Mouse (Mus musculus) midbrain, embryonic 12.5 days (tissue): ENCODE results near the gene Trim12a. TPM values are rescaled to one million over a fixed set of nuclear protein-coding genes. Genes with fewer than 3 reads are reported as not detected.
"Not testable (repeated sequence)": the region's sequence is repeated elsewhere in the genome, so short reads cannot be mapped to it uniquely, and the experiment has no call there.

Source experiments
- ATAC-seq: fragments of 200-750 bp; cut with Nextera tagmentation; 2 replicates; pipeline ENCODE4 v1.8.0; 2017; ENCODE audit warnings: low read depth, moderate TSS enrichment, moderate library complexity; ENCODE audit not compliant: low FRiP score
- H3K27ac ChIP-seq: fragments of 300-500 bp; sonication (generic); replicated peaks from 2 replicates; pipeline ENCODE4 v1.5.1; 2016; ENCODE audit warnings: mild to moderate bottlenecking
- H3K27me3 ChIP-seq: fragments of 300-500 bp; sonication (generic); 2 replicates; pipeline ENCODE4 v1.6.1; 2016; ENCODE audit warnings: mild to moderate bottlenecking
- H3K36me3 ChIP-seq: fragments of 300-500 bp; sonication (generic); 2 replicates; pipeline ENCODE4 v1.6.1; 2016
- H3K4me1 ChIP-seq: fragments of 300-500 bp; sonication (generic); 2 replicates; pipeline ENCODE4 v1.6.1; 2016
- H3K4me2 ChIP-seq: fragments of 300-500 bp; sonication (generic); replicated peaks from 2 replicates; pipeline ENCODE4 v1.6.1; 2016; ENCODE audit warnings: mild to moderate bottlenecking, moderate library complexity
- H3K4me3 ChIP-seq: fragments of 300-500 bp; sonication (generic); 2 replicates; pipeline ENCODE4 v1.5.1; 2016; ENCODE audit warnings: mild to moderate bottlenecking
- H3K9ac ChIP-seq: fragments of 300-500 bp; sonication (generic); replicated peaks from 2 replicates; pipeline ENCODE4 v1.6.1; 2016; ENCODE audit warnings: mild to moderate bottlenecking, moderate library complexity
- H3K9me3 ChIP-seq: fragments of 300-500 bp; sonication (generic); 2 replicates; pipeline ENCODE4 v1.6.1; 2016; ENCODE audit warnings: mild to moderate bottlenecking
- WGBS: fragments of 180-500 bp; shearing (Covaris S2); methylation state at CpG from one replicate; pipeline ENCODE4 v1.1.7; 2016; 5-methylcytosine and 5-hydroxymethylcytosine counted together
- polyA plus RNA-seq: library from polyadenylated mRNA; unstranded; fragments of >200 nt; fragmentation: Nextera tagmentation; extraction: Ambion mirVana; gene quantifications from 2 replicates; pipeline ENCODE4 v1.2.1, GENCODE M21; 2016

Trim12a gene
- 2.7 and 2.8 TPM in 2 replicates for polyA plus RNA-seq

GRCm38 (mm10) chr7:104315369-104316080 is at the start of gene Trim12a:
Trim12a (minus strand) TSS chr7:104315466.
- Histone ChIP-seq H3K4me2 (peak within 1 kb of the TSS; percentile 35), H3K4me3 (peak within 1 kb of the TSS; percentile 13)
- WGBS = 29% methylated on average over 4 of the region's 4 CpGs
- H3K36me3 ChIP-seq, H3K27ac ChIP-seq, H3K9me3 ChIP-seq, H3K27me3 ChIP-seq, H3K9ac ChIP-seq, H3K4me1 ChIP-seq: not testable (repeated sequence)
- ATAC-seq = peak; percentile 62; the same call in 1 of the 2 replicates

- Histone ChIP-seq H3K27ac (no peak overlapping the region), H3K27me3 (no peaks in the 10 kb centered on the region), H3K4me1 (0 out of 2 replicates have a peak, but pooled peaks cover 2% of the 10 kb centered on the region), H3K4me3 (no peak overlapping the region), H3K36me3 (no peaks in the 10 kb centered on the region), H3K4me2 (no peak overlapping the region; the same call in 1 of the 2 replicates), H3K9me3 (no peaks in the 10 kb centered on the region), H3K9ac (no peak overlapping the region)
- WGBS = 90% methylated on average over 2 of the region's 2 CpGs
- 0 out of 2 replicates have a peak, but pooled peaks have one; percentile 8 for ATAC-seq
Measured at GRCm38 (mm10) chr7:104353600-104353967, 38.3 kb upstream of the Trim12a start.

GRCm38 (mm10) chr7:104352717-104353599 is 37.7 kb upstream of the Trim12a start, which contains the start of gene Trim12c:
Trim12c (minus strand) TSS chr7:104353362.
- Histone ChIP-seq H3K27ac (no peak within 1 kb of the TSS), H3K4me3 (peak within 1 kb of the TSS; percentile 29), H3K36me3 (no peaks in the 10 kb centered on the region), H3K9ac (no peak within 1 kb of the TSS), H3K4me1 (0 out of 2 replicates have a peak, but pooled peaks cover 2% of the 10 kb centered on the region), H3K27me3 (no peaks in the 10 kb centered on the region), H3K4me2 (peak within 1 kb of the TSS; percentile 40), H3K9me3 (no peaks in the 10 kb centered on the region)
- 9% methylated on average over 14 of the region's 14 CpGs for WGBS
- peak; percentile 93 for ATAC-seq

GRCm38 (mm10) chr7:104348043-104348442 is 32.8 kb upstream of the Trim12a start:
- 87% methylated on average over 4 of the region's 4 CpGs for WGBS
- H3K4me2 ChIP-seq = not testable (repeated sequence)

GRCm38 (mm10) chr7:104340744-104341143 is 25.5 kb upstream of the Trim12a start:
- 83% methylated on average over 4 of the region's 4 CpGs for WGBS
- H3K9me3 ChIP-seq, H3K27ac ChIP-seq, H3K9ac ChIP-seq, ATAC-seq, H3K4me2 ChIP-seq, H3K36me3 ChIP-seq, H3K4me3 ChIP-seq, H3K27me3 ChIP-seq, H3K4me1 ChIP-seq: not testable (repeated sequence)

More at GRCm38 (mm10) chr7:104348043-104348442, 32.8 kb upstream of the Trim12a start:
- not testable (repeated sequence) for H3K4me1 ChIP-seq, ATAC-seq, H3K9me3 ChIP-seq, H3K4me3 ChIP-seq, H3K27me3 ChIP-seq, H3K9ac ChIP-seq, H3K27ac ChIP-seq, H3K36me3 ChIP-seq

- not testable (repeated sequence) for H3K4me3 ChIP-seq, H3K27ac ChIP-seq, H3K36me3 ChIP-seq, ATAC-seq, H3K27me3 ChIP-seq, H3K9me3 ChIP-seq, H3K4me1 ChIP-seq, H3K9ac ChIP-seq, H3K4me2 ChIP-seq
- WGBS = 88% methylated on average over 3 of the region's 3 CpGs
Measured at GRCm38 (mm10) chr7:104335547-104335946, 20.3 kb upstream of the Trim12a start.

- WGBS = 95% methylated on average over 2 of the region's 2 CpGs
- H3K36me3 ChIP-seq = not testable (repeated sequence)
Measured at GRCm38 (mm10) chr7:104329171-104329570, 13.9 kb upstream of the Trim12a start, which contains the start of gene Trim34b. Trim34b (plus strand) TSS chr7:104329471.

GRCm38 (mm10) chr7:104322028-104322427 is 6.8 kb upstream of the Trim12a start:
- Histone ChIP-seq H3K9ac (no peak overlapping the region), H3K27me3 (no peaks in the 10 kb centered on the region), H3K4me3 (no peak overlapping the region), H3K9me3 (no peaks in the 10 kb centered on the region), H3K4me2 (no peak overlapping the region), H3K36me3 (no peaks in the 10 kb centered on the region), H3K27ac (no peak overlapping the region), H3K4me1 (no peaks in the 10 kb centered on the region)
- 91% methylated on average over 9 of the region's 9 CpGs for WGBS
- ATAC-seq = no peak

More at GRCm38 (mm10) chr7:104329171-104329570, 13.9 kb upstream of the Trim12a start, which contains the start of gene Trim34b:
- not testable (repeated sequence) for ATAC-seq, H3K9me3 ChIP-seq, H3K27ac ChIP-seq, H3K4me2 ChIP-seq, H3K4me3 ChIP-seq, H3K27me3 ChIP-seq, H3K9ac ChIP-seq, H3K4me1 ChIP-seq

GRCm38 (mm10) chr7:104314796-104315353 is 391 bp downstream of the Trim12a start:
- H3K9ac ChIP-seq = no peak overlapping the region
- H3K4me3 ChIP-seq = peak overlapping the region; percentile 13
- no peak for ATAC-seq
- 17% methylated on average over 15 of the region's 15 CpGs for WGBS
- H3K27me3 ChIP-seq = no peaks in the 10 kb centered on the region
- peak overlapping the region; percentile 35 for H3K4me2 ChIP-seq
- no peaks in the 10 kb centered on the region for H3K4me1 ChIP-seq
- H3K9me3 ChIP-seq = no peaks in the 10 kb centered on the region
- H3K36me3 ChIP-seq = no peaks in the 10 kb centered on the region
- no peak overlapping the region for H3K27ac ChIP-seq

GRCm38 (mm10) chr7:104291638-104292400 is 23.4 kb downstream of the Trim12a start:
- H3K4me1 ChIP-seq = no peaks in the 10 kb centered on the region
- H3K4me3 ChIP-seq = no peak overlapping the region
- ATAC-seq = no peak
- 88% methylated on average over 5 of the region's 5 CpGs for WGBS
- no peaks in the 10 kb centered on the region for H3K27me3 ChIP-seq
- H3K36me3 ChIP-seq = no peaks in the 10 kb centered on the region
- no peak overlapping the region for H3K27ac ChIP-seq
- no peak overlapping the region for H3K4me2 ChIP-seq
- no peaks in the 10 kb centered on the region for H3K9me3 ChIP-seq
- no peak overlapping the region for H3K9ac ChIP-seq

GRCm38 (mm10) chr7:104290641-104291040 is 24.6 kb downstream of the Trim12a start:
- no peaks in the 10 kb centered on the region for H3K9me3 ChIP-seq
- 98% methylated on average over 1 of the region's 1 CpGs for WGBS
- H3K27me3 ChIP-seq = no peaks in the 10 kb centered on the region
- no peak overlapping the region for H3K4me2 ChIP-seq
- H3K9ac ChIP-seq = no peak overlapping the region
- H3K4me3 ChIP-seq = no peak overlapping the region
- no peaks in the 10 kb centered on the region for H3K36me3 ChIP-seq
- ATAC-seq = no peak
- H3K27ac ChIP-seq = no peak overlapping the region
- no peaks in the 10 kb centered on the region for H3K4me1 ChIP-seq
